Comparison of ENCODE assay signal across 8 mouse cellular contexts in the genomic region with DNA sequence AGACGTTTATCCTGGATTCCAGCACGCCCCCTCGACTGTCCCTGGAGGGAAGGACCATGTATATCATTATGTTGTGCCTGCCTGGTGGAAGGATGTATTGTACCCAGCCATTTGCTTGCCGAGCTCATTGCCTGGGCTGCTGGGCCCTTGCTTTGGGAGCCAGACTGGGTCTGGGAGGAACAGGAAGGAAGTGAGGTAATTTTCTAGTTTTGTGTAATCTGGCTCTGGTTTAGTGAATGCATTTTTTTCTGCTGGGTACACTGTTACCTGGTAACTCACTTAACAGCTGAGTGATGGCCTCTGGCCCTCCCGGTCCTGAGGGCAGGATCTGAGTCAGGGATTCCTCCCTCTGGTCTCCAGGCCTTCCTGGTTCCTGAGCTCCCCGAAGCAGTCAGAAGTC. TPM values are rescaled to one million over a fixed set of nuclear protein-coding genes. Genes with fewer than 3 reads are reported as not detected.
DNase-seq lines count a peak whose midpoint lies in the region; ATAC-seq and TF ChIP-seq lines count a peak whose summit lies in the region.

No protein-coding gene starts in this region.

- H3K4me2 ChIP-seq in heart, embryonic 15.5 days: no peak overlapping the region
- no peak overlapping the region for H3K4me2 ChIP-seq in liver, embryonic 16.5 days (ENCODE audit: low read depth, low read length)

- no peaks in the 10 kb centered on the region for H3K36me3 ChIP-seq in kidney, adult 2 months (ENCODE audit: control insufficient read depth, insufficient read depth, low read length)
- no peaks in the 10 kb centered on the region for H3K36me3 ChIP-seq in heart, embryonic 15.5 days
- no peaks in the 10 kb centered on the region for H3K36me3 ChIP-seq in liver, embryonic 16.5 days (ENCODE audit: control insufficient read depth, insufficient read depth)

- TF ChIP-seq POLR2A in kidney, adult 2 months (IDR thresholded peaks at IDR 0.05; ENCODE audit: low read depth, low read length): no peak

- H3K9me3 ChIP-seq in heart, embryonic 15.5 days (replicated peaks): no peaks in the 10 kb centered on the region
- no peaks in the 10 kb centered on the region for H3K9me3 ChIP-seq in liver, embryonic 16.5 days (replicated peaks; ENCODE audit: control insufficient read depth, low read length)

- 36% methylated on average over 6 of the region's 6 CpGs for WGBS in kidney, adult 2 months
- WGBS in heart, embryonic 15.5 days: 34% methylated on average over 6 of the region's 6 CpGs
- 20% methylated on average over 6 of the region's 6 CpGs for WGBS in liver, embryonic 16.5 days (ENCODE audit: insufficient replicate concordance)

- H3K4me1 ChIP-seq in kidney, adult 2 months (ENCODE audit: control insufficient read depth, insufficient read depth, low read length): no peaks in the 10 kb centered on the region; the same call in 1 of the 2 replicates
- peaks cover 43% of the 10 kb centered on the region for H3K4me1 ChIP-seq in heart, embryonic 15.5 days (replicated peaks)
- H3K4me1 ChIP-seq in liver, embryonic 16.5 days (ENCODE audit: control insufficient read depth, low read depth, low read length): no peaks in the 10 kb centered on the region; the same call in 1 of the 2 replicates

- H3K4me3 ChIP-seq in kidney, adult 2 months (ENCODE audit: insufficient read depth, low read depth, low read length): no peak overlapping the region
- no peak overlapping the region for H3K4me3 ChIP-seq in heart, embryonic 15.5 days
- no peak overlapping the region for H3K4me3 ChIP-seq in liver, embryonic 16.5 days (ENCODE audit: low read depth, low read length)

- no peak overlapping the region for H3K9ac ChIP-seq in heart, embryonic 15.5 days
- H3K9ac ChIP-seq in liver, embryonic 16.5 days (ENCODE audit: low read depth, low read length): no peak overlapping the region

- no peaks in the 10 kb centered on the region for H3K27me3 ChIP-seq in kidney, adult 2 months (replicated peaks; ENCODE audit: control insufficient read depth, insufficient read depth, low read length)
- H3K27me3 ChIP-seq in heart, embryonic 15.5 days: no peaks in the 10 kb centered on the region
- no peaks in the 10 kb centered on the region for H3K27me3 ChIP-seq in liver, embryonic 16.5 days (ENCODE audit: control insufficient read depth, insufficient read depth, low read depth, low read length)

- no peak for ATAC-seq in heart, embryonic 15.5 days (replicated peaks; ENCODE audit: insufficient number of reproducible peaks, insufficient read depth, low FRiP score, low read depth)
- peak; percentile 30 for ATAC-seq in liver, embryonic 16.5 days (ENCODE audit: low read depth)

- H3K27ac ChIP-seq in kidney, adult 2 months (ENCODE audit: insufficient read depth, low read depth, low read length): no peak overlapping the region
- H3K27ac ChIP-seq in heart, embryonic 15.5 days: peak overlapping the region; percentile 47
- no peak overlapping the region for H3K27ac ChIP-seq in liver, embryonic 16.5 days (ENCODE audit: low read length)

- TF ChIP-seq CTCF in kidney, adult 2 months (conservative IDR thresholded peaks at IDR 0.05; ENCODE audit: insufficient read depth, insufficient read length, low read depth, low read length): no peak

- DNase-seq in kidney, adult 2 months: peak; percentile 47
- DNase-seq in kidney, adult 18-20 months: no peak
- peak; percentile 43 for DNase-seq in MN1 (ENCODE audit: low spot score)
- DNase-seq in thymus, postnatal 4 days: peak; percentile 47
- DNase-seq in layer of hippocampus, postnatal 36 days: no peak
- DNase-seq in cerebellum, postnatal 4 days (ENCODE audit: low spot score in 2 of 2): no peak

RNA-seq across cellular contexts. Expression of a gene that starts 35.1 kb away (rescaled TPM):
- 12.0 and 13.1 TPM in 2 replicates for polyA plus RNA-seq in kidney, adult 2 months (2012; rRNA removed)
- 3.7 and 5.2 TPM in 2 replicates for polyA plus RNA-seq in heart, embryonic 15.5 days (2015; fragmentation: Nextera tagmentation; extraction: Ambion mirVana)
- polyA plus RNA-seq in liver, embryonic 16.5 days (2015; fragmentation: Nextera tagmentation; extraction: Ambion mirVana): 0.83 and 0.98 TPM in 2 replicates
- 10 to 100 TPM; 52.6 to 52.7 TPM for total RNA-seq in layer of hippocampus, postnatal 36 days (2021)

Comparison
In these comparisons a context has a peak if more than half of its experiments do, and no peak if none do; other contexts are left out.
1. DNase-seq: peak in kidney, adult 2 months (single experiment), MN1 (single experiment) and thymus, postnatal 4 days (single experiment); none in kidney, adult 18-20 months (single experiment), layer of hippocampus, postnatal 36 days (0 of 2) and cerebellum, postnatal 4 days (0 of 2).